Mouse (Mus musculus) intestine, embryonic 14.5 days (tissue): Measurements from ENCODE around the gene 4930402F06Rik. TPM values are rescaled to one million over a fixed set of nuclear protein-coding genes. Genes with fewer than 3 reads are reported as not detected.
A peak's percentile ranks its signal among the peaks of the same experiment; 100 is the strongest.

Experiments used
- ATAC-seq: fragments of 200-750 bp; cut with Nextera tagmentation; replicated peaks from 2 replicates; pipeline ENCODE4 v1.8.0; 2017; ENCODE audit warnings: low read depth, moderate number of reproducible peaks, moderate TSS enrichment, moderate library complexity; ENCODE audit not compliant: low FRiP score, low TSS enrichment
- DNase-seq: peaks from one replicate; pipeline ENCODE4 v3.0.0-alpha.2; 2018; ENCODE audit warnings: low spot score
- H3K27ac ChIP-seq: fragments of 300-500 bp; sonication (generic); 2 replicates; pipeline ENCODE4 v1.5.1; 2014; ENCODE audit warnings: low read depth, mild to moderate bottlenecking, control low read depth
- H3K27me3 ChIP-seq: fragments of 300-500 bp; sonication (generic); replicated peaks from 2 replicates; pipeline ENCODE4 v1.6.1; 2014; ENCODE audit warnings: low read length, control low read depth; ENCODE audit not compliant: control insufficient read depth, insufficient read depth
- H3K36me3 ChIP-seq: fragments of 300-500 bp; sonication (generic); 2 replicates; pipeline ENCODE4 v1.6.1; 2014; ENCODE audit warnings: low read length, control low read depth; ENCODE audit not compliant: control insufficient read depth, insufficient read depth
- H3K4me1 ChIP-seq: fragments of 300-500 bp; sonication (generic); replicated peaks from 2 replicates; pipeline ENCODE4 v1.6.1; 2014; ENCODE audit warnings: low read length, control low read depth, mixed read lengths; ENCODE audit not compliant: control insufficient read depth, insufficient read depth
- H3K4me2 ChIP-seq: fragments of 300-500 bp; sonication (generic); 2 replicates; pipeline ENCODE4 v1.6.1; 2014; ENCODE audit warnings: low read length
- H3K4me3 ChIP-seq: fragments of 300-500 bp; sonication (generic); 2 replicates; pipeline ENCODE4 v1.5.1; 2014; ENCODE audit warnings: low read depth, low read length, control low read depth, mixed read lengths
- H3K9ac ChIP-seq: fragments of 300-500 bp; sonication (generic); 2 replicates; pipeline ENCODE4 v1.6.1; 2014; ENCODE audit warnings: mild to moderate bottlenecking, low read length
- H3K9me3 ChIP-seq: fragments of 300-500 bp; sonication (generic); 2 replicates; pipeline ENCODE4 v1.6.1; 2016; ENCODE audit warnings: low read length, control low read depth; ENCODE audit not compliant: control insufficient read depth
- WGBS: fragments of 180-500 bp; shearing (Covaris S2); extraction: QIAGEN DNeasy Blood & Tissue Kit; methylation state at CpG from one replicate; pipeline ENCODE4 v1.1.7; 2014; 5-methylcytosine and 5-hydroxymethylcytosine counted together
- polyA plus RNA-seq: library from polyadenylated mRNA; unstranded; fragments of >200 nt; fragmentation: Nextera tagmentation; extraction: Ambion mirVana; gene quantifications from 2 replicates; pipeline ENCODE4 v1.2.1, GENCODE M21; 2014

The 4930402F06Rik gene
- polyA plus RNA-seq, 1 experiment from 2014 or later, result not detected

- no peak for DNase-seq
- no peak overlapping the region for H3K9ac ChIP-seq
Measured at GRCm38 (mm10) chr2:35411640-35412190, 14.7 kb upstream of the 4930402F06Rik start.

GRCm38 (mm10) chr2:35409466-35409865, 12.5 kb upstream of the 4930402F06Rik start:
- WGBS, result 89% methylated on average over 6 of the region's 6 CpGs
- H3K4me2 ChIP-seq, result no peak overlapping the region
- ATAC-seq, result no peak

More at GRCm38 (mm10) chr2:35411640-35412190, 14.7 kb upstream of the 4930402F06Rik start:
- H3K27ac ChIP-seq, result no peak overlapping the region
- no peaks in the 10 kb centered on the region for H3K9me3 ChIP-seq
- H3K4me2 ChIP-seq, result no peak overlapping the region
- 0 out of 2 replicates have a peak, but pooled peaks cover 3% of the 10 kb centered on the region for H3K4me1 ChIP-seq
- no peak overlapping the region for H3K4me3 ChIP-seq
- H3K36me3 ChIP-seq, result peaks cover 4% of the 10 kb centered on the region; the same call in 1 of the 2 replicates
- no peaks in the 10 kb centered on the region for H3K27me3 ChIP-seq
- WGBS, result 67% methylated on average over 10 of the region's 10 CpGs
- no peak for ATAC-seq

DNA sequence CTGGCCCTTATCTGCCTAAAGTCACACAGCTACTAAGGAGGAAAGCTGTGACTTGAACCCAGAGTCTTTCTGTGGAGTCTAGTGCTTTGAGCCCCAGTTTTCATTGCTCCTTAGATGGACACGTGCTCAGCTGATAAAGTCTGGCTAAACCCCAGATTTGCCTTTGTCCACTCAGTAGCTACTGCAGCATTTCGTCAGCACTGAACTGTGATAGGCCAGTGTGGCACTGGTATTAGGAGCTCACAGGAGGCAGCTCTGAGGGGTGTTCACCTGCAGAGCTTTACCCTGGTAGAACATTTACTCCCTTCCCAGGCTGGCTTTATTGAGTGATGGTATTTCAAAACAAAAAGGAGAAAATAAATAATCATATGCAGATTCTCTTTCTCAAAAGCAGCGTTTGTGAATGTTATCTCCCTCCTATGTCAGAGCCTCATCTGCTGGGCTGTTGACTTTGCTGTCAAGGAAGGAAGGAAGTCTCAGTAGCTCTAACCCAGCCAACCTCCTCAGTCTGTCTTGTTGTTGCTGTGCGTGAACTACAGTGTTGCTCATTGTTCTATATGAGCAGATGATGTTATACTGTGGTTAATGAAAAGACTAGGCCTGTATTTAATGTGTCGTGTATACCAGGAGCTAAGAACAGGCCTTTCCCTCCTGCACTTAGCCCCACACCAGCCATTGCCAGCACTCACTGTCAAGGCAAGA, 11.6 kb upstream of the 4930402F06Rik start:
- no peak overlapping the region for H3K4me2 ChIP-seq
- 65% methylated on average over 5 of the region's 5 CpGs for WGBS

More at GRCm38 (mm10) chr2:35409466-35409865, 12.5 kb upstream of the 4930402F06Rik start:
- Histone ChIP-seq H3K36me3 (peaks cover 4% of the 10 kb centered on the region; the same call in 1 of the 2 replicates), H3K9ac (no peak overlapping the region), H3K4me1 (0 out of 2 replicates have a peak, but pooled peaks cover 3% of the 10 kb centered on the region), H3K27ac (no peak overlapping the region), H3K4me3 (no peak overlapping the region), H3K9me3 (no peaks in the 10 kb centered on the region), H3K27me3 (no peaks in the 10 kb centered on the region)
- no peak for DNase-seq

DNA sequence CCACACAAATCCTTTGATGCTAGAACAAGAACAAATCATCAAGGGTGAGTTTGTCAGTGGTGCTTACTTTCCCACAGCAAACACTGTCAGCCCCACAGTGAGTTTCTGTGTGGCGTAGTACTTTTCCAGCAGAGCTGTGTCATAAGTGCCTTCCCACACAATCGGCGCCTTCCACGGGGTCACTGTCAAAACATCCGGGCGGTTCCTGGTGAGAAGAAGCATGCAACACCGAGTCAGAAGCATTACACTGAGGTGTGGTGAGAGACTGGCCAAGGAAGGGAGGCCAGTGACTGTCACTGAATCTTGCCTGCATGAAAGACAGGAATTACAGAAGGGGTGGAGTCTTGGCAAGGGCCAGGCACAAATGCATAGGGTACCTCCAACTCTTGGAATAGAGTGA, 10.9 kb upstream of the 4930402F06Rik start:
- DNase-seq (no peak), ATAC-seq (peak; percentile 61; the same call in 1 of the 2 replicates)
- H3K4me1 ChIP-seq, result no peaks in the 10 kb centered on the region
- H3K27me3 ChIP-seq, result no peaks in the 10 kb centered on the region
- no peak overlapping the region for H3K9ac ChIP-seq
- 43% methylated on average over 7 of the region's 7 CpGs for WGBS
- H3K27ac ChIP-seq, result no peak overlapping the region
- no peak overlapping the region for H3K4me2 ChIP-seq
- peaks cover 4% of the 10 kb centered on the region; the same call in 1 of the 2 replicates for H3K36me3 ChIP-seq
- no peak overlapping the region for H3K4me3 ChIP-seq
- H3K9me3 ChIP-seq, result no peaks in the 10 kb centered on the region

More for the DNA sequence above, 11.6 kb upstream of the 4930402F06Rik start:
- ATAC-seq (no peak), DNase-seq (no peak)
- H3K36me3 ChIP-seq, result peaks cover 4% of the 10 kb centered on the region; the same call in 1 of the 2 replicates
- H3K9ac ChIP-seq, result no peak overlapping the region
- H3K27ac ChIP-seq, result no peak overlapping the region
- no peak overlapping the region for H3K4me3 ChIP-seq
- no peaks in the 10 kb centered on the region for H3K27me3 ChIP-seq
- no peaks in the 10 kb centered on the region for H3K9me3 ChIP-seq
- H3K4me1 ChIP-seq, result 0 out of 2 replicates have a peak, but pooled peaks cover 3% of the 10 kb centered on the region

GRCm38 (mm10) chr2:35407266-35407665, 10.3 kb upstream of the 4930402F06Rik start:
- peaks cover 4% of the 10 kb centered on the region; the same call in 1 of the 2 replicates for H3K36me3 ChIP-seq
- H3K4me3 ChIP-seq, result no peak overlapping the region
- no peak overlapping the region for H3K9ac ChIP-seq
- H3K27ac ChIP-seq, result no peak overlapping the region
- H3K4me2 ChIP-seq, result no peak overlapping the region
- ATAC-seq (no peak), DNase-seq (no peak)
- H3K4me1 ChIP-seq, result no peaks in the 10 kb centered on the region
- WGBS, result 63% methylated on average over 6 of the region's 6 CpGs
- no peaks in the 10 kb centered on the region for H3K27me3 ChIP-seq
- no peaks in the 10 kb centered on the region for H3K9me3 ChIP-seq

DNA sequence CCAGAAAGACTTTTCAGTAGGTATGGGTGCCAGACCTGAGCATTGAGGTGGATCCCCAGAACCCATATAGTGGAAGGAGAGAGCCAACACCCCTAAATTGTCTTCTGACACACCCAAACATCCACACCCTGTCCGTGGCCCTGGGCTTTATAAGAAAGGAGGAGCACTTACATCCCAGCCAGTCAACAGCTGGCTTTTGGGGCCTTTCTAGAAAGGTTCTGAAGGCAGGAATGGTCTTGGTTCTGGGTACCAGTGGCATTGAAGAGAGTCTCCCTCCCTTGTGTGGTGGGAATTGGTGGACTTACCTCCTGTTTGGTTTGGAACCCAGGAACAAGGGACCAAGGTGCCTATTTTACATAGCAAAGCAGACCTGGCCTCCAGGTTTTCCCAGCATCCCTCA, 9.6 kb upstream of the 4930402F06Rik start:
- Histone ChIP-seq H3K4me3 (no peak overlapping the region), H3K4me2 (no peak overlapping the region), H3K4me1 (no peaks in the 10 kb centered on the region), H3K9me3 (no peaks in the 10 kb centered on the region), H3K36me3 (peaks cover 9% of the 10 kb centered on the region; the same call in 1 of the 2 replicates), H3K9ac (no peak overlapping the region), H3K27ac (no peak overlapping the region), H3K27me3 (no peaks in the 10 kb centered on the region)
- WGBS, result 73% methylated on average over 1 of the region's 1 CpGs
- DNase-seq, result no peak
- ATAC-seq, result no peak

GRCm38 (mm10) chr2:35402391-35402790, 5.4 kb upstream of the 4930402F06Rik start:
- WGBS, result 92% methylated on average over 16 of the region's 16 CpGs
- Histone ChIP-seq H3K9me3 (no peaks in the 10 kb centered on the region), H3K27me3 (no peaks in the 10 kb centered on the region), H3K36me3 (peaks cover 18% of the 10 kb centered on the region; the same call in 1 of the 2 replicates), H3K27ac (no peak overlapping the region), H3K4me3 (no peak overlapping the region), H3K4me1 (no peaks in the 10 kb centered on the region), H3K4me2 (no peak overlapping the region), H3K9ac (no peak overlapping the region)
- peak; percentile 23 for DNase-seq
- no peak for ATAC-seq

- Histone ChIP-seq H3K9me3 (no peaks in the 10 kb centered on the region), H3K27ac (no peak overlapping the region), H3K4me3 (no peak overlapping the region), H3K4me2 (no peak overlapping the region), H3K36me3 (peaks cover 18% of the 10 kb centered on the region; the same call in 1 of the 2 replicates), H3K27me3 (no peaks in the 10 kb centered on the region), H3K9ac (no peak overlapping the region), H3K4me1 (0 out of 2 replicates have a peak, but pooled peaks cover 4% of the 10 kb centered on the region)
- 86% methylated on average over 7 of the region's 7 CpGs for WGBS
- ATAC-seq (no peak), DNase-seq (peak; percentile 13)
Measured at GRCm38 (mm10) chr2:35400739-35401138, 3.8 kb upstream of the 4930402F06Rik start.
